Mouse (Mus musculus) left cerebral cortex, adult 11 months (tissue): ENCODE data around the gene Cmtm6.

Experiments used
- DNase-seq: peaks from one replicate; pipeline ENCODE4 v3.0.0; 2022; ENCODE audit warnings: low spot score

The Cmtm6 gene

GRCm38 (mm10) chr9:114770224-114770623, 39.3 kb downstream of the Cmtm6 start:
- no peak for DNase-seq

GRCm38 (mm10) chr9:114771565-114771964, 40.6 kb downstream of the Cmtm6 start:
- no peak for DNase-seq

GRCm38 (mm10) chr9:114774629-114775028, 43.7 kb downstream of the Cmtm6 start:
- DNase-seq: no peak

GRCm38 (mm10) chr9:114775272-114775671, 44.4 kb downstream of the Cmtm6 start:
- no peak for DNase-seq

GRCm38 (mm10) chr9:114776361-114776760, 45.4 kb downstream of the Cmtm6 start:
- no peak for DNase-seq

GRCm38 (mm10) chr9:114777178-114778046, 46.5 kb downstream of the Cmtm6 start:
- DNase-seq: no peak

GRCm38 (mm10) chr9:114778047-114778390, 47.1 kb downstream of the Cmtm6 start:
- DNase-seq: no peak

GRCm38 (mm10) chr9:114778877-114779276, 48.0 kb downstream of the Cmtm6 start:
- no peak for DNase-seq

GRCm38 (mm10) chr9:114779984-114780745, 49.2 kb downstream of the Cmtm6 start:
- DNase-seq: no peak

GRCm38 (mm10) chr9:114780746-114781525, 50.0 kb downstream of the Cmtm6 start:
- no peak for DNase-seq

- DNase-seq: no peak
Measured at GRCm38 (mm10) chr9:114781526-114782212, 50.8 kb downstream of the Cmtm6 start, which contains the start of gene Cmtm7. Gene Cmtm7, minus strand, starts transcription at chr9:114781856.

- no peak for DNase-seq
Measured at GRCm38 (mm10) chr9:114785432-114786125, 54.7 kb downstream of the Cmtm6 start.

GRCm38 (mm10) chr9:114787134-114787533, 56.2 kb downstream of the Cmtm6 start:
- no peak for DNase-seq

GRCm38 (mm10) chr9:114787716-114788115, 56.8 kb downstream of the Cmtm6 start:
- no peak for DNase-seq

GRCm38 (mm10) chr9:114788697-114789096, 57.8 kb downstream of the Cmtm6 start:
- DNase-seq: no peak

GRCm38 (mm10) chr9:114789557-114789956, 58.6 kb downstream of the Cmtm6 start:
- DNase-seq: no peak

- DNase-seq: no peak
Measured at GRCm38 (mm10) chr9:114789989-114790388, 59.1 kb downstream of the Cmtm6 start.

- DNase-seq: no peak
Measured at GRCm38 (mm10) chr9:114793764-114794295, 62.9 kb downstream of the Cmtm6 start.

GRCm38 (mm10) chr9:114794491-114794890, 63.6 kb downstream of the Cmtm6 start:
- no peak for DNase-seq

GRCm38 (mm10) chr9:114796473-114797050, 65.6 kb downstream of the Cmtm6 start:
- DNase-seq: no peak
